Mouse (Mus musculus) cerebellum, adult 2 months (tissue): Measurements from ENCODE around the gene Tnrc6a.

Source experiments
- CTCF ChIP-seq: fragments of 200-500 bp; IDR thresholded peaks from 2 replicates; pipeline ENCODE4 v1.5.1; 2011; ENCODE audit warnings: low read depth, mild to moderate bottlenecking, control low read depth, low read length, moderate library complexity, borderline replicate concordance; ENCODE audit not compliant: insufficient read depth
- POLR2A ChIP-seq: fragments of 200-500 bp; IDR thresholded peaks from 2 replicates; pipeline ENCODE4 v1.6.1; 2011; ENCODE audit warnings: low read length, control low read depth, borderline replicate concordance; ENCODE audit not compliant: insufficient read depth

GRCm38 (mm10) chr7:123084708-123085107 is 39.0 kb upstream of the Tnrc6a start:
- TF ChIP-seq POLR2A (no peak), CTCF (no peak)
